Mouse (Mus musculus): Measurements from ENCODE around the gene 1810049J17Rik. TPM values are rescaled to one million over a fixed set of nuclear protein-coding genes. Genes with fewer than 3 reads are reported as not detected.
"Not testable (repeated sequence)": the region's sequence is repeated elsewhere in the genome, so short reads cannot be mapped to it uniquely, and the experiment has no call there.

1810049J17Rik gene
- polyA plus RNA-seq (2012; ENCODE audit: insufficient read depth, insufficient read length, missing spikeins) = 3.1 TPM in 1 of 2 replicates, not detected in the other

GRCm38 (mm10) chr15:12321788-12322621 is at the start of gene 1810049J17Rik:
Gene 1810049J17Rik, minus strand, starts transcription at chr15:12321899.
- H3K27ac ChIP-seq (replicated peaks; ENCODE audit: low read depth, low read length) = peak within 1 kb of the TSS; percentile 97
- H3K4me1 ChIP-seq (ENCODE audit: control insufficient read depth, insufficient read depth, insufficient read length, low read length) = peaks cover 8% of the 10 kb centered on the region
- H3K4me3 ChIP-seq (ENCODE audit: insufficient read depth, low read depth, low read length) = peak within 1 kb of the TSS; percentile 99

GRCm38 (mm10) chr15:12371183-12371582 is 49.5 kb upstream of the 1810049J17Rik start:
- Histone ChIP-seq H3K4me3 (ENCODE audit: insufficient read depth, low read depth, low read length) (no peak overlapping the region), H3K27ac (replicated peaks; ENCODE audit: low read depth, low read length) (no peak overlapping the region)

DNA sequence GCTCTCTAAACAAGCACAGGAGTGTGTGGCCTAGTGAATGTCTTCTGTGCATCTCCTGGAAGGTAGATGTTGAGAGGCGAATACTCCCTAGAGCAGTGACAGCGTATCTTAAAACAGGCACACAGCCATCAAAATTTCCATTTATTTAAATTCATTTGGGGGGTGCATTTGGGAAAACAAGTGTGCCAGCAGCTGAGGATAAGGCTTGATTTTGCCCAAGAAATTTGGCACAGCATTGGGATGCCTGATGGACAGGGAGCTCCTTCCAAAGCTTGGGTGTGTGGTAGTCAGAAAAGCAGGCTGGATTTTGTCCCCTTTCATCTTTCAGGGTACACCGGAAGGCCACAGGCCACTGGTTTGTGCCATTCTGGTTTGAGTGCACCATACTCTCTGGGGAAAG is 48.4 kb upstream of the 1810049J17Rik start:
- Histone ChIP-seq H3K4me3 (ENCODE audit: insufficient read depth, low read depth, low read length) (no peak overlapping the region), H3K27ac (replicated peaks; ENCODE audit: low read depth, low read length) (no peak overlapping the region), H3K4me1 (ENCODE audit: control insufficient read depth, insufficient read depth, insufficient read length, low read length) (no peaks in the 10 kb centered on the region; the same call in 1 of the 2 replicates)

More at GRCm38 (mm10) chr15:12371183-12371582, 49.5 kb upstream of the 1810049J17Rik start:
- no peaks in the 10 kb centered on the region; the same call in 1 of the 2 replicates for H3K4me1 ChIP-seq (ENCODE audit: control insufficient read depth, insufficient read depth, insufficient read length, low read length)

DNA sequence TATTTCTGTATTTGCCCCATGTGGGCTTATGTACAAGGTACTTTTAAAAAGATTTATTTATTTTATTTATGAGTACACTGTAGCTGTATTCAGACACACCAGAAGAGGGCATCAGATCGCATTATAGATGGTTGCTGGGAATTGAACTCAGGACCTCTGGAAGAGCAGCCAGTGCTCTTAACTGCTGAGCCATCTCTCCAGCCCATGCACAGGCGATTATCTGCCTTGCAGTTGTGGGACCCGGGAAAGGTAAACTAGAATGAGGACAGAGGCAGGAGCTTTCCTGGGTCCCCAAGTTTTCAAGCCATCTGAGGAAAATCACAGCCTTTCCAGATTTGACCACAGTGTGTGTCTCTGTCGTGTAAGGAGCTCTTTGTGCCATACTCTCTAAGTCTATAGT is 47.2 kb upstream of the 1810049J17Rik start:
- Histone ChIP-seq H3K27ac (replicated peaks; ENCODE audit: low read depth, low read length) (no peak overlapping the region), H3K4me3 (ENCODE audit: insufficient read depth, low read depth, low read length) (no peak overlapping the region), H3K4me1 (ENCODE audit: control insufficient read depth, insufficient read depth, insufficient read length, low read length) (no peaks in the 10 kb centered on the region; the same call in 1 of the 2 replicates)

- no peaks in the 10 kb centered on the region; the same call in 1 of the 2 replicates for H3K4me1 ChIP-seq (ENCODE audit: control insufficient read depth, insufficient read depth, insufficient read length, low read length)
- H3K27ac ChIP-seq (replicated peaks; ENCODE audit: low read depth, low read length) = no peak overlapping the region
- H3K4me3 ChIP-seq (ENCODE audit: insufficient read depth, low read depth, low read length) = no peak overlapping the region
These were observed 46.7 kb upstream of the 1810049J17Rik start for GRCm38 (mm10) chr15:12368357-12368756.

GRCm38 (mm10) chr15:12367306-12368080 is 45.8 kb upstream of the 1810049J17Rik start:
- Histone ChIP-seq H3K4me3 (ENCODE audit: insufficient read depth, low read depth, low read length) (no peak overlapping the region), H3K27ac (replicated peaks; ENCODE audit: low read depth, low read length) (no peak overlapping the region), H3K4me1 (ENCODE audit: control insufficient read depth, insufficient read depth, insufficient read length, low read length) (no peaks in the 10 kb centered on the region; the same call in 1 of the 2 replicates)

DNA sequence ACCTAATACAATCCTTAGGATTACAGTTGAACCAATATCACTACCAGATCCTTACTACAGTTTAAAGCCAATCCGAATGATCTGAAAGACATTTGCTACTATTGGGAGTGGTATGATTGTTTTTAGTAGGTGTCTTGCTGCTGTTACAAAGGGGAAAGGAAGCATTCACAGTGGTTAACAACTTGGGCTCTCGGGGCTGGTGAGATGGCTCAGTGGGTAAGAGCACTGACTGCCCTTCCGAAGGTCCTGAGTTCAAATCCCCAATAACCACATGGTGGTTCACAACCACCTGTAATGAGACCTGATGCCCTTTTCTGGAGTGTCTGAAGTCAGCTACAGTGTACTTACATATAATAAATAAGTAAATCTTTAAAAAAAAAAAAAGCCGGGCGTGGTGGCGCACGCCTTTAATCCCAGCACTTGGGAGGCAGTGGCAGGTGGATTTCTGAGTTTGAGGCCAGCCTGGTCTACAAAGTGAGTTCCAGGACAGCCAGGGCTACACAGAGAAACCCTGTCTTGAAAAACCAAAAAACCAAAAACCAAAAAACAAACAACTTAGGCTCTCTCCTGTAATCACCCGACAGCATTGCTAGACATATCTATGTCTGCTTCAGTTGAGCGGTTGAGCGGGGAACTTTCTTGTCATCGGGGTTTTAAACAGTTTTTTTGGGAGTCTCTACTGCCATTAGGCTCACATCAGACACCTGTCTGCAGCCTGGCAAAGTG is 45.0 kb upstream of the 1810049J17Rik start:
- H3K27ac ChIP-seq (replicated peaks; ENCODE audit: low read depth, low read length); H3K4me3 ChIP-seq (ENCODE audit: insufficient read depth, low read depth, low read length): not testable (repeated sequence)

GRCm38 (mm10) chr15:12366072-12366469 is 44.4 kb upstream of the 1810049J17Rik start:
- H3K4me1 ChIP-seq (ENCODE audit: control insufficient read depth, insufficient read depth, insufficient read length, low read length) = no peaks in the 10 kb centered on the region
- H3K27ac ChIP-seq (replicated peaks; ENCODE audit: low read depth, low read length) = no peak overlapping the region
- H3K4me3 ChIP-seq (ENCODE audit: insufficient read depth, low read depth, low read length) = no peak overlapping the region

More for the DNA sequence above, 45.0 kb upstream of the 1810049J17Rik start:
- H3K4me1 ChIP-seq (ENCODE audit: control insufficient read depth, insufficient read depth, insufficient read length, low read length) = not testable (repeated sequence)

DNA sequence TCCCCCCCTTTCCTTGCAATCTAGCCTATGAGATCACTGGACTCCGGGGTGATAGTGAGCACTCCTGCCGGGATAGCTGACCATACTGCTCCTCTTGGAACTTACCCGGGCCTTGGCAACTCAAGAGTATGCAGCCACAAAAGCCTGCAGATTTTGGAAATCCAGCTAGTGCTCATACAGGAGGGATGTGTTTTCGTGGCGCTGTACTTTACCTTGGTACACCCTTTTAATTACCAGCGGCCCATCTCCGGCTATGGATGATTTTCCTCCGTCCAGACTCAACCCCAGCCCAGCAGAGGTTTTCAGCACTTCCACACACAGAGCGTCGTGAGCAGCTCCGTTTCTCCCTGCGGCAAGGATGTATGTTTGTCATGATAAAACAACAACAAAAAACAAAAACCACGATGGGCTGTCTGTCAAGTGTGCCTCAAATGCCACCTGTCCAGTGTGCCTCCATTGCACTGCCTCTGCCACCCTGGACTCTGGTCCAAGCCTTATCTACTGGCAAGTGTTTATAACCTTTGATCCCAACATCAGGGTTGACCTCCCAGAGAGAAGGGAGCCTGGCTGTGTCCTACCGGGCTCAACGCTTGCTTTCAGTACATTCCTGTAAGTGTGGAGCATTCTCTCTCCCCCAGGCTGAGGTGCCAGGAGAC is 43.8 kb upstream of the 1810049J17Rik start:
- no peak overlapping the region for H3K4me3 ChIP-seq (ENCODE audit: insufficient read depth, low read depth, low read length)
- no peaks in the 10 kb centered on the region for H3K4me1 ChIP-seq (ENCODE audit: control insufficient read depth, insufficient read depth, insufficient read length, low read length)
- no peak overlapping the region for H3K27ac ChIP-seq (replicated peaks; ENCODE audit: low read depth, low read length)

DNA sequence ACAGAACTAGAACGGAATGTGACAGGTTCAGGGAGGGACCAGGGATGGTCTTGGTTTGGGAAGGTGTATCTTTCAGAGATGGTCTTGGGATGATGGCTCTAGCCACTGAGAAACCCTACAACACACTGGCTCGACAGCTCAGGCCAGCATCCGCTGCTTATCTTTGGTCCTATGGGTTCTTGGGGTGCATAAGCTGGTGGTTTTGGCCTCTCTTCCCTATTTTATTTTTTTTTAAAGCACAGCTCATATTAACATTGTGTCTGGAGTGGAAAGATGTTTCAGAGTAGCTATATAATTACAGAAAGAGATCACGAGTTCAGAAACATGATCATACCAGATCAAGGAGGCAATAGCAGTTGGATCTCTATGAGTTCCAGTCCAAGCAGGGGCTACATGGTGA is 42.4 kb upstream of the 1810049J17Rik start:
- H3K4me1 ChIP-seq (ENCODE audit: control insufficient read depth, insufficient read depth, insufficient read length, low read length) = no peaks in the 10 kb centered on the region
- no peak overlapping the region for H3K27ac ChIP-seq (replicated peaks; ENCODE audit: low read depth, low read length)
- no peak overlapping the region for H3K4me3 ChIP-seq (ENCODE audit: insufficient read depth, low read depth, low read length)

DNA sequence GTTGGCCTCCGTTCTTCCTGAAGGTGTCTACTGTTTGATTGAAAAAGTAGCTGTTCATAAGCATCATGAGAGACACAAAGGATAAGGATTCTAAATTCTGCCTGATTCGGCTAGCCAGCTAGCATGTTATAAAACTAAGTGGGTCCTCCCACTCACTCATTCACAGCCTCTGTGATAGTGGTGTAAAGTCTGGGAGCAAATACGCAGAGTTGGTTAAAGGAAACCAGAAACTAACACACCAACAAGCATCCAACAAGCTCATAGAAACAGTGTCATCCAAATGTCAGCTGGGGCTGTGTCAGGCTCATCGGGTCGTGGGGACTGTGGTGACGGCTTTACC is 41.0 kb upstream of the 1810049J17Rik start:
- no peaks in the 10 kb centered on the region for H3K4me1 ChIP-seq (ENCODE audit: control insufficient read depth, insufficient read depth, insufficient read length, low read length)
- no peak overlapping the region for H3K4me3 ChIP-seq (ENCODE audit: insufficient read depth, low read depth, low read length)
- H3K27ac ChIP-seq (replicated peaks; ENCODE audit: low read depth, low read length) = no peak overlapping the region

DNA sequence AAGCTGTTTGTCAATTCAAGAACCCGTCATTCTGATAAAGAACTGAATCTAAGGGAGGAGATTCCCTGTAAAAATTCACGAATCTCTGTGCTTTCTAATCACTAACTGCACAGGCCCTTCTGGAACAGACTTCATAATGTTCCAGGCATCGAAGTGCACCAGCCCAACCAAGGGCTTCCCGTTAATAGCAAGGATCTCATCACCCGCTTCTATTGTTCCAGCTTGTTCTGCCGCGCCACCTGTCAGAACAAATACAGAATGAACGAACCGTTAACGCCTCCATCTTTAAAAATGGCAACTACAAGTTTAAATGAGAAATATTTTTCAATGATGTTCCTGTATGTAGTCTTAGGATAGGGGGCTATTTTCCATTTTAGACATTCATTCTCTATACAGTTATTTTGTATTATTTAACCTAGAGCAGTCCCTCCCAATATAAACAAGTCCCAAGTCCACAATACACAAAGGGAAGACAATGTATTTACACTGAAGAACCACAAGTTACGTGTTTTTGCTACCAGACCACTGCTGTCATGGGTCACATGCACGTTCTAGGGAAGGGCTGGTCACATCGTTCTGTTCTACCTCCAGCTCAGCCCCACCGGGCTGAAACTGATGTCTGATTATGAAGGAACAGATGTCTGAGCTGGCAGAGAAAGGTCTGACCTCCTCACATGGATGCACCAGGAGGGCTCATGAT is 40.5 kb upstream of the 1810049J17Rik start:
- Histone ChIP-seq H3K4me3 (ENCODE audit: insufficient read depth, low read depth, low read length) (no peak overlapping the region), H3K4me1 (ENCODE audit: control insufficient read depth, insufficient read depth, insufficient read length, low read length) (no peaks in the 10 kb centered on the region), H3K27ac (replicated peaks; ENCODE audit: low read depth, low read length) (no peak overlapping the region)

DNA sequence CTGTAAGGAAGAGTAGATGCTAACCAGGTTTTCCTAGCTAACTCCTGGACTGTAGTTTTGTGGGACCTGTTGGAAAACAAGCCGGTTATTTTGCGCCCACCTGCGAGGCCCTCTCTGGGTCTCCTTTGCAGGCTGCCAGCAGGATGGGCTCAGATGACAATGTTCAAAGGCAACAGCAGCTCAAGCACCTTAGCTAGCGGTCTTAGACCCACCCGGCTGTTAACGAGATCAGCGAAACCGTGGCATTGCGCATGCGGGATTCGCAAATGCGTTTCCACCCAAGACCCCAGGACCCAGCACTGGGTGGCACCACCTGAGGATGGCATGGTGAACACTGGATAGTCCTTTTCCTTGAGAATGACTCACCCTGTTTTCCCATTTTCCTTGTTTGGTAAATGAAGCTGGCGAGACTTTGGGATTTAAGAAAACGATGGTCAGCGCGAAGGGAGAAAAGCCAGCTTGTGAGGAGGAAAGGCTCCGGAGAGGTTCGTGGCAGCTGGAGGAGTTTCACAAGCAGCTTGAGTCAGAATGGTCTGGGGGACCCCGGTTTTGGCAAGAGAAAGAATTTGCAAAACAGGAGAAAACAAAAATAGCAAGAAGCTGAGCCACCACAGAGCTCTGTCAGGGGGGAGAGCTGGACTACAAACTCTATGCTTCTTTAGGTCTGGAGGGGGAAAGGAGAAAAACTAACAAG is 39.0 kb upstream of the 1810049J17Rik start:
- no peaks in the 10 kb centered on the region for H3K4me1 ChIP-seq (ENCODE audit: control insufficient read depth, insufficient read depth, insufficient read length, low read length)
- H3K4me3 ChIP-seq (ENCODE audit: insufficient read depth, low read depth, low read length) = no peak overlapping the region
- H3K27ac ChIP-seq (replicated peaks; ENCODE audit: low read depth, low read length) = no peak overlapping the region

DNA sequence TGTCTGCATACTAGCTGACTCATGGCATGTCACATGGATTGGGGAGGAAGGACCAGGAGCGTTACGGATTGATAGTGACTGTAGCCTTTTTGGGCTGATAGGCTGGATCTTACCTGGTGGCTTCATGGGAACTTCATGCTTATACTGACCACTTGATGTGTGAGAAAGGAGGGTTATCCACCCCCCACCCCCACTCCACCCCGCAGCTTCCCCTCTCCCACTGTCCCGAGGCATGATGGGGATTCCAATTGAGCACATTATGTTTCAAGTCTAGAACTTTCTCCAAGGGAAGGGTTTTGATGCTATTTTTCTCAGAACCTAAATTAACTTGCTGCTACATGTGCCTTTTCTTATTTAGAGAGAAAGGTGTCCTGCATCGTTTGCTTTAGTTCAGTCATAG is 36.7 kb upstream of the 1810049J17Rik start:
- no peak overlapping the region for H3K4me3 ChIP-seq (ENCODE audit: insufficient read depth, low read depth, low read length)
- H3K4me1 ChIP-seq (ENCODE audit: control insufficient read depth, insufficient read depth, insufficient read length, low read length) = no peaks in the 10 kb centered on the region
- no peak overlapping the region for H3K27ac ChIP-seq (replicated peaks; ENCODE audit: low read depth, low read length)

Data from brown adipose tissue, adult 24 weeks (tissue).